Mouse (Mus musculus) left cerebral cortex, adult 6 months (tissue): Measurements from ENCODE around the gene Irf2bp1. TPM values are rescaled to one million over a fixed set of nuclear protein-coding genes. Genes with fewer than 3 reads are reported as not detected.

ENCODE experiments used
- long read RNA-seq, 2 experiments: library from polyadenylated mRNA; unstranded; transcript quantifications; one replicate each; pipeline ENCODE4 v2.0.0; 2019 to 2020
- polyA plus RNA-seq: library from polyadenylated mRNA; unstranded; fragments of <200 nt; fragmentation: Nextera tagmentation; gene quantifications from 2 replicates; pipeline ENCODE4 v1.2.3, GENCODE M21; 2021

Irf2bp1 gene
- 4.8 and 14.9 TPM in 2 replicates for polyA plus RNA-seq
- long read RNA-seq, experiment 1, transcript Irf2bp1-201 (1 exons, 2,734 nt): major isoform, 9 of 9 reads
- long read RNA-seq, experiment 1, partial matches to known transcripts: 0 of 9 reads
- long read RNA-seq, experiment 1, other reads (novel, unspliced or antisense): 0 of 9 reads
- long read RNA-seq, experiment 2, partial matches to known transcripts: 0 of 1 reads
- long read RNA-seq, experiment 2, other reads (novel, unspliced or antisense): 0 of 1 reads

DNA sequence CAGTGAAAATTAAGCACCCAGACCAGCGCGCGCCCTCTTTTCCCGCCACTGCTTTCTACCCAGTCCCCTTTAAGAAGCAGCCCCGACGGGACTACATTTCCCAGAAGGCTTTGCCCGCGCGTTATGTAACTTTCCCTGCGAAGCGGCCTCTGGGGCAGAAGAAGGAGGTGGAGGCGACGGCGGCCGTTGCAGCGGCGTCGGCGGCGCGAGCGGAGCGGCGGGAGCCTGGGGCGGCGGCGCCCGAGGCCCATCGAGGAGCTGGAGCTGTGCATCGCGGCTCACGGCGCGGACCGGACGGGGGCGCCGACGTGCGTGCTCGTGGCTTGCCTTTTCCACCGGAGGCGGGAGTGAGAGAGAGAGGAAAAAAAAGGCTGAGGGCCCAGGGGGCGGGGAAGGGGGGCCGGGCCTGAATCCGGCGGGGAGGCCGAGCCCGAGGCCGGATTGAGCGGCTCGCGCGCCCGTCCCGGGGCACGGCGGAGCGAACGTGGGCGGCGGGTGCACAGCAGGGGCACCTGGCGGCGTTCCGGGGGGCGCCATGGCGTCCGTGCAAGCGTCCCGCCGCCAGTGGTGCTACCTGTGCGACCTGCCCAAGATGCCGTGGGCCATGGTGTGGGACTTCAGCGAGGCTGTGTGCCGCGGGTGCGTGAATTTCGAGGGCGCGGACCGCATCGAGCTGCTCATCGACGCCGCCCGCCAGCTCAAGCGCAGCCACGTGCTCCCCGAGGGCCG is at the start of gene Irf2bp1:
Gene Irf2bp1, plus strand, starts transcription at position 143 of the 729 bp plus-strand sequence.

DNA sequence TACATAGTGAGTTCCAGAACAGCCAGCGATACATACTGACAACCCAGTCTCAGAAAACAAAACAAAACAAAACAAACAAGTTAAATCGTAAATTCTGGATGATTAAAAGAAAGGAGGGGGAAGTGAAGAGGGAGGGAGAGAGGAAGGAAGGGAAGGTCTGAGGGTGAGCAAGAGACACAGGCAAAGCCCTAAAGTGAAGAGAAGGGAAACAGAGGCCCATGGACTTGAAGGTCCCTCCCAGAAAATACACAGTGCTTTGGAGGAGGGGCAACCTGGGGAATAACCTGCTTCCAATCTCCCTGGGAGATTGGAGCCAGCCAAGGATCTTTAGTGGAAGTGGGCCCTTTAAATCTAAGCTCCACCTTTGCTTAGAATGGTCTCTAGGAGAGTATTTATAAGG is 16.7 kb upstream of the Irf2bp1 start, which contains the start of gene Nanos2:
Gene Nanos2, plus strand, starts transcription at position 301 of the 400 bp plus-strand sequence.

DNA sequence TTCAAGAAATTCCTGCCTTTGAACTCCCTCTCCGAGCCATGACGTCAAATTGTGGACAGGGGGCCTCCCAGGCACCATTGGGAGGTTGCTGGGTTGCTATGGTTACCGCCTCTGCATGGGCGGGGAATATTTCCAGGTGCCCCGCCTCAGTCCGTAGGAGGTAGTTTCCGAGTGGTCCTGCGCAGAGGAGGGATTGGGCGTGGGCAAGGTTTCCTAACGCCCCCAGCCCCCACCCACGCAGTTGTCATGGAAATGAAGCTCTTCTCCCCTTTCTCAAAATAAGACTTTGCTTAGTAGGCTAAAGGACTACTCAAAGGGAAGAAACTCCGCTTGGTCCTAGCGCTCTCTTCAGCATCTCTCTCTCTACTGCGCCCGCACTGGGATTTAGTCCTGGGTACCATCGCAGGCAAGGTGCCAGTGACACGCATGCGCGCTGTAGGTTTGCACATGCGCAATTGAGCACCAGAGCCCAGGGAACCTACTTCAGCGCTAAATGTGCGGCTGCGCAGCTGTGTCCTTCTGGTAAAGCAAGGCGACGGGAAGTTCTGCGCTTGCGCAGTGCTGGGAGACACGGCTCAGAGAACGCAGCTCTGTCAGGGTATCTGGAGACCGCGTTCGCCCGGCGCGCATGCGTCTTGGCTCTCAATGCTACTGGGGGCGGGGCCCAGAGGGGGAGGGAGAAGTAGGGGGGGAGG is 13.1 kb upstream of the Irf2bp1 start, which contains the start of gene Mypop:
Gene Mypop, plus strand, starts transcription at position 645 of the 695 bp plus-strand sequence.

DNA sequence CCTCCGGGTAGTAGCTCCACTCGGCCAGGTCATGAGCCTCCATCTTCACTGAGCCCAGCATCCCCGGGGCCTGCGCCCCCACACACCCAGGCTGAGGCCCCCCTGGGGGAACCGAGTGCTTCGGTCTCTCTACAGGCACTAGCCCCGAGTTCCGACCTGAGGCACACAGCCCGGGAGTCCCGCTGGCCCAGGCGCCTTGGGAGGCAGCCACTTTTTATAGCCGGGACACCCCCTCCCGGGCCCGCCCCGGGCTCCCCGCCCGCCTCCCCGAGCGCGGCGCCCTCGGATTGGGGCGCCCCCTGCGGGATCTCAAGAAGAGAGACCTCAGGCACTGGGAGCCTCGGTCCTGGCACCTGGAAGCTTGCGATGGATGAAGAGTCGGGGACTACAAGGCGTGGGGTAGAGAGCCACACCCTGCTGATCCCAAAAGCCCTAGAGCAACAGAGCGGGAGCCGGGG is 19.5 kb downstream of the Irf2bp1 start, which contains the start of gene Foxa3:
Gene Foxa3, minus strand, starts transcription at position 182 of the 458 bp plus-strand sequence.

DNA sequence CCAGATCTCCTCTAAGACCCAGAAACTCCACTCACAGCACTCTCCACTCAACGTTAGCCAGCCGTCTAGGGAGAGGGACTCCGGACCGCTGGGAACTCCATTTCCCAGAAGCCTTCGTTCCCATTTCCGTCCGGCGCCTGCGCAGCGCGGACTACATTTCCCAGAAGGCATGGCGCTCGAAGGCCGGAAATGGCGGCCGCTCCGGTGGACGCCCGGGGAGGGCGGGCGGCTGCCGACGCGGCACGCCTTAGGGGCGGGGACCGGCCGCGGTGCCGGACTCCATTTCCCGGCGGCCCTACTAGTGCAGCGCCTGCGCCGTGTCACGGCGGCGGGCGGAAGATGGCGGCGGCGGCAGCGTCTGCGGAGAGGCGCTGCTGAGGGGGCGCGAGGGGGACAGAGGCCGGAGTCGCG is 20.3 kb downstream of the Irf2bp1 start, which contains the start of gene Sympk:
Gene Sympk, plus strand, starts transcription at position 282 of the 411 bp plus-strand sequence.

DNA sequence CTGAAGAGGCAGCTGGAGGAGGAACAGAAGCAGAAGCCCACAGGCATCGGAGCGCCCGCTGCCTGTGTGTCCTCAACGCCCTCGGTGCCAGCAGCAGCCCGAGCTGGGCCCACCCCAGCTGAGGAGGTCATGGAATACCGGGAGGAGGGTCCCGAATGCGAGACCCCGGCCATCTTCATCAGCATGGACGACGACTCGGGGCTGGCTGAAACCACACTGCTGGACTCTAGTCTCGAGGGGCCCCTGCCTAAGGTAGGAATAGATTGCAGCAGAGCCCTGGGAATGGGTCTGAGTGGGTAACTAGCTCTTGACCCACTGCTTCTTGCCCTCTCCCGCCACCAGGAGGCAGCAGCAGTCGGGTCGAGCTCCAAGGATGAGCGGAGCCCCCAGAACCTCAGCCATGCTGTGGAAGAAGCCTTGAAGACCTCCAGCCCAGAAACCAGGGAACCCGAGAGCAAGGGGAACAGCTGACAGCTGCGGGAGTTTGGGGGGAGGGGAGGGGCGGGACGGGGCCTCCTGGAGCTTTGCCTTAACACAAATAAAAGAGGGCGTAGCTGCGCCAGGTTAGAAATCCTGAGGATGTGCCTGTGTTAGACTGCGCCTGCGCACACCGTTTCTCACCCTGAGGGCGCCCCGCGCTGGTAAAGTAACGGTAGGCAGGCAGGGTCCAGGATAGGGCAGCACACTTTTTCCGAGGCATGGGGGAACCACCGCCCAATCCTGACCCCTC is 50.4 kb downstream of the Irf2bp1 start, which contains the start of gene Rsph6a:
Gene Rsph6a, plus strand, starts transcription at position 644 of the 730 bp plus-strand sequence.

Other genes starting within 250 kb of the Irf2bp1 start
- not detected in 2 replicates for gene Psg19, start 205.5 kb upstream of the Irf2bp1 start, polyA plus RNA-seq
- not detected in 2 replicates for gene Psg17, start 182.4 kb upstream of the Irf2bp1 start, polyA plus RNA-seq
- gene Mill2, start 164.1 kb upstream of the Irf2bp1 start, polyA plus RNA-seq: 0.63 and 0.66 TPM in 2 replicates
- gene Pglyrp1, start 132.7 kb upstream of the Irf2bp1 start, polyA plus RNA-seq: 7.8 and 8.4 TPM in 2 replicates
- gene Ccdc61, start 93.6 kb upstream of the Irf2bp1 start, polyA plus RNA-seq: 15.8 and 16.5 TPM in 2 replicates
- gene Nova2, start 78.2 kb upstream of the Irf2bp1 start, polyA plus RNA-seq: 3.8 and 5.4 TPM in 2 replicates
- gene Nanos2, start 16.6 kb upstream of the Irf2bp1 start, polyA plus RNA-seq: not detected in 2 replicates
- gene Mypop, start 12.8 kb upstream of the Irf2bp1 start, polyA plus RNA-seq: 5.9 and 13.0 TPM in 2 replicates
- not detected in 2 replicates for gene Foxa3, start 19.5 kb downstream of the Irf2bp1 start, polyA plus RNA-seq
- 20.1 and 45.0 TPM in 2 replicates for gene Sympk, start 20.3 kb downstream of the Irf2bp1 start, polyA plus RNA-seq
- 0.18 and 0.29 TPM in 2 replicates for gene Rsph6a, start 50.6 kb downstream of the Irf2bp1 start, polyA plus RNA-seq
- 25.7 and 29.1 TPM in 2 replicates for gene Dmwd, start 72.2 kb downstream of the Irf2bp1 start, polyA plus RNA-seq
- 1.9 and 2.4 TPM in 2 replicates for gene Dmpk, start 79.8 kb downstream of the Irf2bp1 start, polyA plus RNA-seq
- 0.27 and 0.61 TPM in 2 replicates for gene Six5, start 90.5 kb downstream of the Irf2bp1 start, polyA plus RNA-seq
- 0.13 and 0.16 TPM in 2 replicates for gene Gm4969, start 114.3 kb downstream of the Irf2bp1 start, polyA plus RNA-seq
- gene Fbxo46, start 115.8 kb downstream of the Irf2bp1 start, polyA plus RNA-seq: 6.4 and 7.1 TPM in 2 replicates
- 11.1 and 12.7 TPM in 2 replicates for gene Qpctl, start 145.2 kb downstream of the Irf2bp1 start, polyA plus RNA-seq
- 128 and 132 TPM in 2 replicates for gene Snrpd2, start 145.7 kb downstream of the Irf2bp1 start, polyA plus RNA-seq
- 0.24 TPM in 1 of 2 replicates, not detected in the other for gene Gipr, start 162.1 kb downstream of the Irf2bp1 start, polyA plus RNA-seq
- gene Eml2, start 172.4 kb downstream of the Irf2bp1 start, polyA plus RNA-seq: 7.2 TPM in 2 replicates
- gene Gpr4, start 208.5 kb downstream of the Irf2bp1 start, polyA plus RNA-seq: 1.8 and 2.5 TPM in 2 replicates
- 38.5 and 40.0 TPM in 2 replicates for gene Opa3, start 224.3 kb downstream of the Irf2bp1 start, polyA plus RNA-seq